Mouse (Mus musculus) small intestine, adult 2 months (tissue): ENCODE data around the gene Serpinb1a.

Experiments
- CTCF ChIP-seq: fragments of 200-500 bp; IDR thresholded peaks from 2 replicates; pipeline ENCODE4 v1.5.1; 2012; ENCODE audit warnings: low read depth, mild to moderate bottlenecking, control low read depth, inconsistent platforms, low read length, moderate library complexity, mixed read lengths; ENCODE audit not compliant: insufficient replicate concordance, insufficient read length; ENCODE audit errors: extremely low read depth
- POLR2A ChIP-seq: fragments of 200-500 bp; IDR thresholded peaks from 2 replicates; pipeline ENCODE4 v1.6.1; 2012; ENCODE audit warnings: low read depth, mild to moderate bottlenecking, control low read depth, inconsistent platforms, low read length, moderate library complexity

- TF ChIP-seq CTCF: no peak
- TF ChIP-seq POLR2A: no peak
Measured at GRCm38 (mm10) chr13:32794619-32795018, 56.4 kb downstream of the Serpinb1a start.
